Mouse (Mus musculus) lung, postnatal 0 days (tissue): ENCODE data around the gene Banf1. TPM values are rescaled to one million over a fixed set of nuclear protein-coding genes. Genes with fewer than 3 reads are reported as not detected.

Experiments used
- ATAC-seq: fragments of 200-750 bp; cut with Nextera tagmentation; 2 replicates; pipeline ENCODE4 v1.8.0; 2017; ENCODE audit warnings: moderate library complexity
- DNase-seq: peaks from one replicate; pipeline ENCODE4 v3.0.0-alpha.2; 2016; ENCODE audit warnings: low spot score
- H3K27ac ChIP-seq: fragments of 300-500 bp; sonication (generic); 2 replicates; pipeline ENCODE4 v1.5.1; 2014; ENCODE audit warnings: antibody characterized with exemption, mild to moderate bottlenecking, low read length, mixed read lengths
- H3K27me3 ChIP-seq: fragments of 300-500 bp; sonication (generic); replicated peaks from 2 replicates; pipeline ENCODE4 v1.6.1; 2014; ENCODE audit warnings: low read length, mixed read lengths; ENCODE audit not compliant: insufficient read depth
- H3K36me3 ChIP-seq: fragments of 300-500 bp; sonication (generic); 2 replicates; pipeline ENCODE4 v1.6.1; 2014; ENCODE audit warnings: low read length, mixed read lengths; ENCODE audit not compliant: insufficient read depth
- H3K4me1 ChIP-seq: fragments of 300-500 bp; sonication (generic); 2 replicates; pipeline ENCODE4 v1.6.1; 2014; ENCODE audit warnings: antibody characterized with exemption, low read depth, low read length, mixed read lengths; ENCODE audit not compliant: insufficient read depth
- H3K4me2 ChIP-seq: fragments of 300-500 bp; sonication (generic); replicated peaks from 2 replicates; pipeline ENCODE4 v1.6.1; 2014; ENCODE audit warnings: low read depth, mild to moderate bottlenecking, low read length, moderate library complexity, mixed read lengths
- H3K4me3 ChIP-seq: fragments of 300-500 bp; sonication (generic); 2 replicates; pipeline ENCODE4 v1.5.1; 2014; ENCODE audit warnings: low read depth, low read length
- H3K9ac ChIP-seq: fragments of 300-500 bp; sonication (generic); replicated peaks from 2 replicates; pipeline ENCODE4 v1.6.1; 2014; ENCODE audit warnings: low read depth, mild to moderate bottlenecking
- H3K9me3 ChIP-seq: fragments of 300-500 bp; sonication (generic); 2 replicates; pipeline ENCODE4 v1.6.1; 2016; ENCODE audit warnings: low read length, mixed read lengths
- CTCF ChIP-seq: IDR thresholded peaks from 2 replicates; pipeline ENCODE4 v1.5.1; 2016; ENCODE audit warnings: antibody characterized with exemption, mild to moderate bottlenecking
- EP300 ChIP-seq: IDR thresholded peaks from 2 replicates; pipeline ENCODE4 v1.6.1; 2016; ENCODE audit warnings: antibody characterized with exemption, mild to moderate bottlenecking, control low read depth
- WGBS: fragments of 180-500 bp; shearing (Covaris S2); extraction: QIAGEN DNeasy Blood & Tissue Kit; methylation state at CpG from one replicate; pipeline ENCODE4 v1.1.7; 2014; 5-methylcytosine and 5-hydroxymethylcytosine counted together
- polyA plus RNA-seq: library from polyadenylated mRNA; unstranded; fragments of >200 nt; fragmentation: Nextera tagmentation; extraction: Ambion mirVana; gene quantifications from 2 replicates; pipeline ENCODE4 v1.2.1, GENCODE M21; 2015

Banf1 gene
- polyA plus RNA-seq, 1 experiment from 2014 or later = 191 TPM

- TF ChIP-seq EP300 = no peak
- TF ChIP-seq CTCF = no peak
- Histone ChIP-seq H3K9ac (no peak overlapping the region), H3K27ac (no peak overlapping the region), H3K36me3 (no peaks in the 10 kb centered on the region), H3K27me3 (no peaks in the 10 kb centered on the region), H3K4me1 (no peaks in the 10 kb centered on the region), H3K9me3 (no peaks in the 10 kb centered on the region), H3K4me2 (no peak overlapping the region), H3K4me3 (no peak overlapping the region)
- ATAC-seq (no peak), DNase-seq (peak; percentile 26)
- WGBS = 63% methylated on average over 4 of the region's 4 CpGs
Measured at GRCm38 (mm10) chr19:5395371-5395770, 28.4 kb upstream of the Banf1 start.

DNA sequence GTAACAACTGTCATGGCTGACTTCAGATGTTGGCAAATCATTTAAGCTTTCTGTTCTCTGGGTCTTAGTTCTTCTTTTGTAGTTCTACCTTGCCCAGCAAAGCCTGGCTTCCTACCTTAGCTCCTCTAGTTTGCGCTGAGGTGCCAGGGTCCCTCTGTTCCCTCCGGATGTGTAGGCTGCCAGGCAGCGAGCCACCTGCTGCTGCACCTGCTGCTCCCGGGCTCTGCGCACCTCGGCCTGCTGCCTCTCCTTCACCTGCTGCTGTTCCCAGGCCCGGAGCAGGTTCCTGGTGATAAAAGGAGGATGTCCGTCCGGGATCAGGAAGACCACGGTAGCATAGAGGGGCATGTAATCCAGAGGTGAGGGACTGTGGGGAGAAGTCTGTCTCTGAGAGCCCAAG, 27.2 kb upstream of the Banf1 start:
- H3K27ac ChIP-seq = no peak overlapping the region
- H3K9me3 ChIP-seq = no peaks in the 10 kb centered on the region
- peaks cover 7% of the 10 kb centered on the region; the same call in 1 of the 2 replicates for H3K4me1 ChIP-seq
- 42% methylated on average over 10 of the region's 10 CpGs for WGBS
- no peaks in the 10 kb centered on the region for H3K27me3 ChIP-seq
- H3K4me3 ChIP-seq = no peak overlapping the region
- DNase-seq (no peak), ATAC-seq (no peak)
- no peaks in the 10 kb centered on the region for H3K36me3 ChIP-seq
- no peak overlapping the region for H3K9ac ChIP-seq
- H3K4me2 ChIP-seq = no peak overlapping the region
- TF ChIP-seq EP300 (no peak), CTCF (no peak)

GRCm38 (mm10) chr19:5392892-5393291, 25.9 kb upstream of the Banf1 start:
- Histone ChIP-seq H3K9ac (no peak overlapping the region), H3K36me3 (no peaks in the 10 kb centered on the region), H3K27ac (no peak overlapping the region; the same call in 1 of the 2 replicates), H3K4me3 (no peak overlapping the region), H3K4me1 (peaks cover 7% of the 10 kb centered on the region; the same call in 1 of the 2 replicates), H3K4me2 (no peak overlapping the region), H3K9me3 (no peaks in the 10 kb centered on the region), H3K27me3 (no peaks in the 10 kb centered on the region)
- no peak for TF ChIP-seq EP300
- TF ChIP-seq CTCF = no peak
- peak; percentile 41 for DNase-seq
- 22% methylated on average over 4 of the region's 4 CpGs for WGBS
- ATAC-seq = no peak

DNA sequence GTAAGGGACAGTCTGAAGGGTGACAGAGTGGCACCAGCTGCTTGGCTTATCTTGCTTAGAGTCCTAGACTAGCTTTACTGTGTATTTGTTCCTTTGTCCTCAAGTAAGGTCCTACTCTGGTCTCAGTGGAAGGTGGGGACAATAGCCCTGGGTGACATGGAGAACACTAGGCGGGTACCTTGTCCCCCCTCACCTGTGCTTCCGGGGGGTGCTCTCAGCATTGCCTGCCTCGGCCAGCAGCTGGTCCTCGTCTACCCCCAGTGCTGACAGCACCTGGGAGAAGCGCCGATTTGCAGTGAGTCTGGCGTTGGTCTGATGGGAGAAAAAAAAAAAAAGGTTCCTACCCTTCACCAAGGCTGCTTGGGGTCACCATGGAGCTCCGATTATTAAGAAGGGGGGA, 23.4 kb upstream of the Banf1 start:
- DNase-seq (no peak), ATAC-seq (no peak)
- WGBS = 58% methylated on average over 8 of the region's 8 CpGs
- peaks cover 12% of the 10 kb centered on the region; the same call in 1 of the 2 replicates for H3K4me1 ChIP-seq
- no peak overlapping the region for H3K9ac ChIP-seq
- H3K27me3 ChIP-seq = no peaks in the 10 kb centered on the region
- H3K9me3 ChIP-seq = no peaks in the 10 kb centered on the region
- H3K27ac ChIP-seq = peak overlapping the region; percentile 91
- H3K4me2 ChIP-seq = peak overlapping the region; percentile 67
- no peak overlapping the region; the same call in 1 of the 2 replicates for H3K4me3 ChIP-seq
- TF ChIP-seq CTCF = no peak
- no peaks in the 10 kb centered on the region for H3K36me3 ChIP-seq

DNA sequence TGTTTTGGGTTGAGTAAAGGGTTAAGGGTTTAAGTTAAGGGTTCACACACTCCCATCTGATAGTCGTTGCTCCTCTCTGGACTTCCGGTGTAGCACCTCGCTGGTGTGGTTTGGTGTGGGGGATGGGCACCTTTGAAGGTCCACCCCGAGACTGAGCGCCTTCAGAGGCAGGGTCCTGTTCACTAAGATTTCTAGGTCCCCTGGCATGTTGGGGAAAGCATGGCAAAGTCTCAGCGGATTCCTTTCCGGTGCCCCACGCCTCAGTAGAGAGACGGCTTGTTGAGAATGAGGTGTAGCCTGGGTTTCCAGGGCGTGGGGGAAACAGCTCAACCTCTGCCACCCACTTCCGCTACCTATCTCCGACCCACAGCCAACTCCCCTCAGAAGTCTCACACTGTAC, 22.7 kb upstream of the Banf1 start:
- 11% methylated on average over 12 of the region's 12 CpGs for WGBS
- H3K4me3 ChIP-seq = peak overlapping the region; percentile 94
- no peaks in the 10 kb centered on the region for H3K27me3 ChIP-seq
- peaks cover 12% of the 10 kb centered on the region; the same call in 1 of the 2 replicates for H3K4me1 ChIP-seq
- DNase-seq (peak; percentile 71), ATAC-seq (0 out of 2 replicates have a peak, but pooled peaks have one; percentile 20)
- H3K9me3 ChIP-seq = no peaks in the 10 kb centered on the region
- H3K4me2 ChIP-seq = peak overlapping the region; percentile 67
- peak overlapping the region; percentile 36; the same call in 1 of the 2 replicates for H3K9ac ChIP-seq
- 0 out of 2 replicates have a peak, but pooled peaks cover under 1% of the 10 kb centered on the region for H3K36me3 ChIP-seq
- H3K27ac ChIP-seq = peak overlapping the region; percentile 91
- no peak for TF ChIP-seq CTCF

DNA sequence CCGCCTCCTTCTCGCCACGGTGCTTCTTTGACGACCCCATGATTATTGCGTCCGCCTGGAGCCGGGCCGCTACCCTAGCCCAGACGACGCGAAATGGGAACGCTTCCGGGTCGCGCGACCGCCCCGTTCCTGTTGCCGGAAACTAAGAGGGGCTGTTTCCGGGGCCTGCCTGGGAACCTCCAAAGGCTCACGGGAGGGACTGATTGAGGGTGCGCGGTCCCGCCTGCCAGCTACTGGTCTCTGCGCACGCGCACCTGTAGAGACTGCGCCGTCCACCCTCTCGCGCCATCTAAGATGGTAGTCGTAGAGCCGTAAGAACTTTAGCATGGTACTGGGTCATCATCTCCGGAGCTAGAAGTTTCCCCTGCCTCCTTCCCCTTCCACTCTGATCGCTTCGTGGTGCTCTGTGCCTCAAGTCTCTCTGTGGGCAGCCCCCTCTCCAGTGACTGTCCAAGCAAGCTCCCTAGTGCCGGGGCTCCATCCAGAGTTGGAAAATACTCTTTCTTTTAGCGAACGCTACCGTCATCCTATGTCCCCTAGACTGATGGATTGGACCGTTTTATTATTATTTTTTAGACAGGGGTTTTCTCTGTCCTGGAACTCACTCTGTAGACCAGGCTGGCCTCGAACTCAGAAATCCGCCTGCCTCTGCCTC, 21.7 kb upstream of the Banf1 start, which contains the start of gene Sart1:
Sart1 (minus strand) TSS at position 116 of the 655 bp plus-strand sequence.
- 1% methylated on average over 43 of the region's 43 CpGs for WGBS

More for the DNA sequence above, 21.7 kb upstream of the Banf1 start, which contains the start of gene Sart1:
- peak within 1 kb of the TSS; percentile 67 for H3K4me2 ChIP-seq
- peak within 1 kb of the TSS; percentile 91 for H3K9ac ChIP-seq
- peaks cover 12% of the 10 kb centered on the region; the same call in 1 of the 2 replicates for H3K4me1 ChIP-seq
- peak within 1 kb of the TSS; percentile 91 for H3K27ac ChIP-seq
- no peaks in the 10 kb centered on the region for H3K27me3 ChIP-seq
- TF ChIP-seq EP300 = no peak; the same call in 1 of the 2 replicates
- TF ChIP-seq CTCF = no peak
- peak; percentile 97 for ATAC-seq
- DNase-seq = peak; percentile 100
- H3K4me3 ChIP-seq = peak within 1 kb of the TSS; percentile 94
- no peaks in the 10 kb centered on the region for H3K9me3 ChIP-seq
- peaks cover 10% of the 10 kb centered on the region for H3K36me3 ChIP-seq
